Mouse (Mus musculus) neural tube, embryonic 15.5 days (tissue): Measurements from ENCODE around the gene Xcl1. TPM values are rescaled to one million over a fixed set of nuclear protein-coding genes. Genes with fewer than 3 reads are reported as not detected.

Experiments used
- polyA plus RNA-seq: library from polyadenylated mRNA; unstranded; fragments of >200 nt; fragmentation: Nextera tagmentation; extraction: Ambion mirVana; gene quantifications from 2 replicates; pipeline ENCODE4 v1.2.1, GENCODE M21; 2015

The Xcl1 gene
- polyA plus RNA-seq, 1 experiment from 2014 or later, result not detected

Other genes with a start within 250 kb of the Xcl1 start
- 6.2 and 7.2 TPM in 2 replicates for gene Dpt, start 138.9 kb downstream of the Xcl1 start, polyA plus RNA-seq
- 0.36 TPM in 1 of 2 replicates, not detected in the other for gene Tbx19, start 225.2 kb upstream of the Xcl1 start, polyA plus RNA-seq